Mouse (Mus musculus) cerebellum, adult 2 months (tissue): ENCODE results near the gene Mfsd7a. TPM values are rescaled to one million over a fixed set of nuclear protein-coding genes. Genes with fewer than 3 reads are reported as not detected.

Experiments used
- DNase-seq, 2 experiments: peaks; one replicate each; pipeline ENCODE4 v3.0.0; 2021
- H3K27ac ChIP-seq: fragments of 200-500 bp; 2 replicates; pipeline ENCODE4 v1.5.1; 2012; ENCODE audit warnings: low read length, control low read depth, inconsistent platforms; ENCODE audit not compliant: insufficient read depth
- H3K27me3 ChIP-seq: fragments of 200-500 bp; 2 replicates; pipeline ENCODE4 v1.6.1; 2012; ENCODE audit warnings: inconsistent platforms, mild to moderate bottlenecking, low read length, moderate library complexity; ENCODE audit not compliant: control insufficient read depth, insufficient read depth
- H3K4me1 ChIP-seq: fragments of 200-500 bp; 2 replicates; pipeline ENCODE4 v1.6.1; 2011; ENCODE audit warnings: low read length; ENCODE audit not compliant: control insufficient read depth, insufficient read depth
- H3K4me3 ChIP-seq: fragments of 200-500 bp; replicated peaks from 2 replicates; pipeline ENCODE3; 2011; ENCODE audit warnings: mild to moderate bottlenecking, low read depth, low read length, control low read depth; ENCODE audit not compliant: insufficient read depth
- CTCF ChIP-seq: fragments of 200-500 bp; IDR thresholded peaks from 2 replicates; pipeline ENCODE4 v1.5.1; 2011; ENCODE audit warnings: low read depth, mild to moderate bottlenecking, control low read depth, low read length, moderate library complexity, borderline replicate concordance; ENCODE audit not compliant: insufficient read depth
- POLR2A ChIP-seq: fragments of 200-500 bp; IDR thresholded peaks from 2 replicates; pipeline ENCODE4 v1.6.1; 2011; ENCODE audit warnings: low read length, control low read depth, borderline replicate concordance; ENCODE audit not compliant: insufficient read depth
- WGBS: fragments of 180-500 bp; shearing (Covaris S2); methylation state at CpG from one replicate; pipeline ENCODE4 v1.1.7; 2018; 5-methylcytosine and 5-hydroxymethylcytosine counted together
- polyA plus RNA-seq: library from polyadenylated mRNA; depleted of rRNA; stranded (reverse); fragments of >200 nt; gene quantifications from 2 replicates; pipeline ENCODE4 v1.2.3, GENCODE M21; 2012; rRNA removed

Gene Mfsd7a
- polyA plus RNA-seq, 1 experiment = 1.4 TPM

DNA sequence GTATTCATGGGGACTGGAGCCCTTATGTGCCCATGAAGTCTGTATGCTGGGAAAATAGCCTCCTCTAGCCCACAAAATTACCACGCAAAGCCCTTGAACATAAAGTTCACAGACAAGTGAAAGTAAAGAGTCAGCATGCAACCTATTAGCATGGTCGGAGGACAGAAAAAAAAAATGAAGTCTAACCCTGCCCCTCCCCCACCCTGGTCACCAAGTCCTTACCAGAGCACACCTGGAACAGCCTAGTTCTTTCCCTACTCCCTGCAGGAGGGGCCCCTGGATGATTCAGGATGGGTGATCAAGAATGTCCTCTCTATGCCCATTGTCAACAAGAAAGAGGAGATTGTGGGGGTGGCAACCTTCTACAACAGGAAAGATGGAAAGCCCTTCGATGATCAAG is 25.9 kb downstream of the Mfsd7a start:
- no peaks in the 10 kb centered on the region for H3K4me1 ChIP-seq
- WGBS = 78% methylated on average over 3 of the region's 3 CpGs
- no peaks in the 10 kb centered on the region for H3K27me3 ChIP-seq
- DNase-seq = no peak
- no peak for TF ChIP-seq POLR2A
- TF ChIP-seq CTCF = no peak
- H3K4me3 ChIP-seq = no peak overlapping the region
- H3K27ac ChIP-seq = no peak overlapping the region

- no peak for DNase-seq
- Histone ChIP-seq H3K27ac (no peak overlapping the region), H3K27me3 (no peaks in the 10 kb centered on the region), H3K4me3 (no peak overlapping the region), H3K4me1 (no peaks in the 10 kb centered on the region)
- WGBS = 76% methylated on average over 2 of the region's 2 CpGs
- TF ChIP-seq CTCF (no peak), POLR2A (no peak)
Observed at GRCm38 (mm10) chr5:108414711-108415110, 34.0 kb downstream of the Mfsd7a start.

GRCm38 (mm10) chr5:108406977-108407376 is 41.7 kb downstream of the Mfsd7a start:
- Histone ChIP-seq H3K4me1 (no peaks in the 10 kb centered on the region), H3K27me3 (no peaks in the 10 kb centered on the region), H3K4me3 (no peak overlapping the region), H3K27ac (no peak overlapping the region)
- DNase-seq = no peak
- WGBS = 67% methylated on average over 2 of the region's 2 CpGs
- TF ChIP-seq CTCF (no peak), POLR2A (no peak)

- TF ChIP-seq CTCF (no peak), POLR2A (no peak)
- no peak for DNase-seq
- no peaks in the 10 kb centered on the region for H3K4me1 ChIP-seq
- WGBS = 61% methylated on average over 1 of the region's 1 CpGs
- H3K27ac ChIP-seq = no peak overlapping the region
- no peaks in the 10 kb centered on the region for H3K27me3 ChIP-seq
- H3K4me3 ChIP-seq = no peak overlapping the region
Observed at GRCm38 (mm10) chr5:108405460-108405859, 43.2 kb downstream of the Mfsd7a start.

- 69% methylated on average over 4 of the region's 4 CpGs for WGBS
- Histone ChIP-seq H3K4me3 (no peak overlapping the region), H3K27ac (no peak overlapping the region), H3K4me1 (no peaks in the 10 kb centered on the region), H3K27me3 (no peaks in the 10 kb centered on the region; the same call in 1 of the 2 replicates)
- no peak for DNase-seq
- TF ChIP-seq POLR2A = no peak
- TF ChIP-seq CTCF = no peak
Observed at GRCm38 (mm10) chr5:108403453-108403852, 45.2 kb downstream of the Mfsd7a start.

Other genes with a start within 250 kb of the Mfsd7a start
- gene Dr1, start 180.0 kb downstream of the Mfsd7a start, polyA plus RNA-seq = 25.7 and 27.3 TPM in 2 replicates
- 8.9 and 9.3 TPM in 2 replicates for gene Pigg, start 136.3 kb downstream of the Mfsd7a start, polyA plus RNA-seq
- 12.5 and 13.9 TPM in 2 replicates for gene Gm42517, start 81.0 kb downstream of the Mfsd7a start, polyA plus RNA-seq
- gene Pde6b, start 60.5 kb downstream of the Mfsd7a start, polyA plus RNA-seq = 0.33 and 0.38 TPM in 2 replicates
- gene Atp5k, start 14.4 kb downstream of the Mfsd7a start, polyA plus RNA-seq = 352 and 395 TPM in 2 replicates
- gene Pcgf3, start 12.3 kb upstream of the Mfsd7a start, polyA plus RNA-seq = 14.7 and 14.9 TPM in 2 replicates
- gene Cplx1, start 101.1 kb upstream of the Mfsd7a start, polyA plus RNA-seq = 459 and 564 TPM in 2 replicates
- 89.9 and 91.6 TPM in 2 replicates for gene Gak, start 180.9 kb upstream of the Mfsd7a start, polyA plus RNA-seq
- 50.8 and 52.4 TPM in 2 replicates for gene Tmem175, start 180.9 kb upstream of the Mfsd7a start, polyA plus RNA-seq
- 29.0 and 37.8 TPM in 2 replicates for gene Idua, start 211.4 kb upstream of the Mfsd7a start, polyA plus RNA-seq
- 89.1 and 91.8 TPM in 2 replicates for gene Dgkq, start 220.8 kb upstream of the Mfsd7a start, polyA plus RNA-seq
- 1.7 and 1.9 TPM in 2 replicates for gene Slc26a1, start 226.7 kb upstream of the Mfsd7a start, polyA plus RNA-seq
- gene Fgfrl1, start 243.5 kb upstream of the Mfsd7a start, polyA plus RNA-seq = 30.6 and 35.8 TPM in 2 replicates